Mouse (Mus musculus): ENCODE results near the gene Foxl1.

GRCm38 (mm10) chr8:121176291-121176690 is 48.6 kb downstream of the Foxl1 start:
- TF ChIP-seq CTCF (IDR thresholded peaks at IDR 0.05; ENCODE audit: borderline replicate concordance, insufficient read depth, low read depth, low read length) (no peak), POLR2A (IDR thresholded peaks at IDR 0.05; ENCODE audit: borderline replicate concordance, insufficient read depth, low read length) (no peak)

Measured in cerebellum, adult 2 months (tissue).